Mouse (Mus musculus) cerebellum, postnatal 25 days (tissue): ENCODE data around the gene Ppil6.

ENCODE experiments used
- DNase-seq, 2 experiments: peaks; one replicate each; pipeline ENCODE4 v3.0.0; 2021; ENCODE audit warnings: mixed read lengths in 2 of 2

Gene Ppil6

GRCm38 (mm10) chr10:41479961-41480360, 10.3 kb upstream of the Ppil6 start:
- DNase-seq = no peak

GRCm38 (mm10) chr10:41480938-41481880, 9.0 kb upstream of the Ppil6 start:
- DNase-seq = peak in 1 of 2 experiments; percentile 21

DNA sequence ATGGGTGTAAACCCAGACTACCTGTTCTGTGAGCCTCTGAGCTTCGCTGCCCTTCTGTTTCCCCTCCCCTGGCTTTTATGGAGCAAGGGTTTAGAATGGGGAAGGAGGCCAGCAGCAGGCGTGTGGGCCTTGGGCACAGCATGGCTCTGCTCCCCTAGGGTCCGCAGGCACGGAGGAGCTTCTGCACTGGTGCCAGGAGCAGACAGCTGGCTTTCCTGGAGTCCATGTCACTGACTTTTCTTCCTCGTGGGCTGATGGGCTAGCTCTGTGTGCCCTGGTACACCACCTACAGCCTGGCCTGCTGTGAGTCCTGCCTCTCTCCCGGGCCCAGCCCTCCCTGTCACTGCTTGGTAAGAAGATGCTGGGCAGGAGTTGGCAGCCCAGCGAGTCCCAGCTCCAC, 7.8 kb upstream of the Ppil6 start:
- peak in 1 of 2 experiments; percentile 49 for DNase-seq

DNA sequence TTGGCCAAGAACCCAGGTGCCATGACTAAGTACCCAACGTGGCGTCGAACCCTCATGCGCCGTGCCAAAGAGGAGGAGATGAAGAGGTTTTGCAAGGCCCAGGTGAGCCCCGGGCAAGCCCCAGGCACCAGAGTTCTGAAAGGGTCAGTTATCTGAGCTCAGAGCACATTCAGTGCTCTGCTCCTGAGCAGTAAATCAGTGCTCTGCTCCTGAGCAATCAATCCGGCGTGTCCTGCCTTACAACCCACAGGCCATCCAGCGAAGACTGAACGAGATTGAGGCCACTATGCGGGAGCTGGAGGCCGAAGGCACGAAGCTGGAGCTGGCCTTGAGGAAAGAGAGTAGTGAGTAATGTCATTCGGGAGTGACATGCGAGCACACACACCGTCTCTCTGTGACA, 4.5 kb upstream of the Ppil6 start:
- DNase-seq = no peak

DNA sequence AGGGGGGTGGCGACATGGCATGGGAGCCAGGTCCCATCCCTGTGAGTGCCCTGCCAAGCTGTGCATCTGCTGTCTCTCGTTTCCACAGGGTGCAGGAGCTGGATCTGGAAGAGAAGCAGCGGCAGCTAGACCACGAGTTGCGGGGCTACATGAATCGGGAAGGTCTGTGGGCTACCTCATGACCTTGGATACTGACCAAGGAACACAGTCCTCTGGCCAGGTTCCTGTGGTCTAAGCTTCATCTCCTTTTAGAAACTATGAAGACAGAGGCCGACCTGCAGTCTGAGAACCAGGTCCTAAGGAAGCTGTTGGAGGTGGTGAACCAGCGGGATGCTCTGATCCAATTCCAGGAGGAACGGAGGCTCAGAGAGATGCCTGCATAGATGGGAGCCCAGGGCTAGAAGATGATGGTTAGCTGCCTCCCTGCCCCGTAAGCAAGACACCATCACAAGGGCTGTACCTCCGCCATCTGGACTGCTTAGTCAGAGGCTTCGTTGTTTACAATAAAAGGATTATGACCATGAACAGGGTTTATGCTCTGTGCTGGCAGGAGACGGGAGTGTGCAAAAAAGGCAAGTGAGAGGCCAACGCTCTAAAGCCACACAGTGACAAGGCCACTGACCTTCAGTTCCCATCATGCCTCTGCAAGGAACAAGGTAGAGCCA, 3.6 kb upstream of the Ppil6 start:
- DNase-seq = peak in 1 of 2 experiments; percentile 24

GRCm38 (mm10) chr10:41488877-41489276, 1.4 kb upstream of the Ppil6 start:
- DNase-seq = no peak

GRCm38 (mm10) chr10:41489294-41489693, 945 bp upstream of the Ppil6 start:
- no peak for DNase-seq

GRCm38 (mm10) chr10:41490518-41490873, 257 bp downstream of the Ppil6 start:
- DNase-seq = no peak

- DNase-seq = peak in 1 of 2 experiments; percentile 12
These were observed 872 bp downstream of the Ppil6 start for GRCm38 (mm10) chr10:41491111-41491510.

DNA sequence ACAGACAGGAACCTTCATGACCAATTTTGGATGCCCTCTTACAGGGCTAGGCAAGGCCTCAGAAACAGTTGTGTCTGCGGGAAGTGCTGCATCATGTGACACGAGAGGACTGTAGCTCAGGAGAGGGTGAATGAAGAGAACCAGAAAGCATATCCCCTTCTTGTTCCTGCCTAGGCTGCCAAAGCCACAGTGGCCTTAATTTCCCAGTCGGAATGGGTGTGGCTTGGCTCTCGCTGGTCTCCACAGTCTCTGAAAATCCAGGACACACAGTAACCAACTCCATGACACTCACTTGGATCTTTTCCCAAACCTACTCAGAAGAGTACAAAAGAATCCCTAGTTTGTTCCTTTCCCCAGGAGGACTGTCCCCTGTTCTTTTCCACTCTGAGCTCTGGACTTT, 10.7 kb downstream of the Ppil6 start:
- peak in 1 of 2 experiments; percentile 22 for DNase-seq

GRCm38 (mm10) chr10:41504996-41505395, 14.8 kb downstream of the Ppil6 start:
- peak in 1 of 2 experiments; percentile 10 for DNase-seq

DNA sequence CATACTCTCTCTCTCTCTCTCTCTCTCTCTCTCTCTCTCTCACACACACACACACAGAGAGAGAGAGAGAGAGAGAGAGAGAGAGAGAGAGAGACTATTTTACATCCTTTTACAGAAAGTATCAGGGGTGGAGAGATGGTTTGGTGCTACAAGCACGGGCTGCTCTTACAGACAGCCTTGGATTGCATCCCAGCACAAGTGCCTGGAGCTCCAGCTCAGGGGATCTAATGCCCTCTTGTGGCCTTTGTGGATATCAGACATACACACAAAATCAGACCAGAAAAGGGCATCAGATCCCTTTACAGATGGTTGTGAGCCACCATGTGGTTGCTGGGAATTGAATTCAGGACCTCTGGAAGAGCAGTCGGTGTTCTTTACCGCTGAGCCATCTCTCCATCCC, 15.2 kb downstream of the Ppil6 start:
- DNase-seq = peak; percentile 66 to 83

- DNase-seq = peak in 1 of 2 experiments; percentile 48
These were observed 18.9 kb downstream of the Ppil6 start for GRCm38 (mm10) chr10:41509160-41509559.

DNA sequence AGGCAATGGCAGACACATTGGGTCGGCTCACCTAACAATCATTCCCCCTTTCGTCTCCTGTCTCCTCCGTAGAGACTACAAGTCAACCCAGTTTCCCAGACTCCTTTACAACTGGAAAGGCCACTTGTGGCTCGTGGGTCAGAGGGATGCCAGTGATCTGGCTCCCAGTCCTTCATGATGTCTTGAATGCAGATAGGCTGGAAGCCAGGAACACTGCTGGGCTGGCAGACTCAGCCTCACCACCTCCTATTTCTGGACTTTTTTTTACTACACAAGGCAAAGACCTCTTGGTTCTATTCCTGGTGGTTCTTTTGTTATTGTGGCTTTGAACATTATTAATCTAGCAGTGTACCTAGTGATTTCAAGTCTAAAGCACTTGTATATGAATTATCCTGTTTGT, 24.1 kb downstream of the Ppil6 start:
- DNase-seq = no peak

GRCm38 (mm10) chr10:41514921-41515320, 24.7 kb downstream of the Ppil6 start:
- no peak for DNase-seq

DNA sequence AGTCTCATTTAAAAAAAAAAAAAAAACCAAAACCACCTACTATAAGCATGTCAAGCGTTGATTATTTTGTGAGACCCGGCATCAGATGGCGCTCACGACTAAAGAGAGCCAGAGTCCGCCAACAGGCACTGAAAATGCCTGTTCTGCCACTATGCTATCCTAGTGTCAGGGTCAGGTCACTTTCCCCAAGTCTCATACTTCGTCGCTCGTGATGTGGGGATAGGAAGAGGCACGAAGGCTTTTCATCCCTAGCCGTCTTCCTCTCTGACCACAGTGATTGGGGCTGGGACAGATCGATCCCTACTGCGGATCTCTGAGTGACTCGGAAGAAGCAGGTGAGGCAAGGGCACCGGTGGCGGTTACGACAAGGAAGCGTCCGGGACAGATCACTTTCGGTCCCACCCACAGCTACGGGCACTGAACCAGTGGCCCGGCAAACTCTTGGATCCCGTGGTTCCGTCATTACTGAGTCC, 28.3 kb downstream of the Ppil6 start:
- DNase-seq = peak in 1 of 2 experiments; percentile 82

- DNase-seq = peak; percentile 95 to 96
These were observed 28.9 kb downstream of the Ppil6 start, which contains the start of gene Cd164 for GRCm38 (mm10) chr10:41518981-41519618. TSS of gene Cd164 (plus strand) at chr10:41519414.

DNA sequence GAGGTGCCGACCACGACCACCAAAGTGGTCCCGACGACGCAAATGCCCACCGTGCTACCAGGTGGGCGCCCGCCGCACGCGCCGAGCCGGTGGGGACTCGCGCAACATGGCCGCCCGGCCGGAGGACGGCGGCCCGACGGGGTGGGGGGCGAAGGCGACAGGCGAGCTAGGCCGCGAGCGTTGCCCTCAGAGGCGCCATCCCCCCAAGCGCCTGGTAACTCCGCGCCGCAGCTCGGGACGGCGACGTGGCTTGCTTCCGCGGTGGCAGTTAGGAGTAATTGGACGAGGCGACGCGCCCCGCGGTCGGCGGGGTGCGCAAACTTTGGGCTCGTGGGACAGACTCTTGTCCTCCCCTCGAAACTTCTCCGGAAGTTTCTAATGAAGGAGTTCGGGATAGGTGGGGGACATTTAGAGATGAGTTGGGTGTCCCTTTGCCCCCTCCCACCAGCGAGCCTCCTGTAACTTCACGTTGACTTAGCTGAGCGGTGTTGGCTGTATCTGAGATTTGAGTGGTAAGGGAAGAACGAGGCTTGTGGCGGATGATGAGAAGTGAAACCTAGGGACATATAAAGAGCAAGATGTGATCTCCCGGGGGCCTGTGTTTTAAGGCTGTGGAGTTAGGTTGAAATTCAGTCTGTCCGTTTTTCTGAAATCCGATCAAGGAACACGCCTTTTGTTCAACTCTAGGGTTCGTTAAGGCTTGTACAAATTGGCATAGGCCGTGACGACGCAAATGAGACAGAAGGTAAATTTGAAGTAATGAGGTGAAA, 29.6 kb downstream of the Ppil6 start:
- peak; percentile 66 to 71 for DNase-seq

DNA sequence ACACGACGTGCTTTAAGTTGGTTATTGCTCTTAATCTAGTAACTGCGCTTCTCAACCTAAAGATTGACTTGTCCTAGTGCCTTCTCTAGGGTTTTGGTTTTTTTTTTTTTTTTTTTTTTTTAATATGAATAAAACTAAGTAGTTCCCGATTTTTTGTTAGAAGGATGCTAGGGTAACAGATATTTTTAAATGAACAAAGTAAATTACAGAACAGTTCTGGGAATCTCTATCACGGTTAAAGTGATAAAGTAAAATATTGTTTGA, 30.1 kb downstream of the Ppil6 start:
- no peak for DNase-seq

- no peak for DNase-seq
These were observed 33.1 kb downstream of the Ppil6 start for GRCm38 (mm10) chr10:41523386-41523785.

DNA sequence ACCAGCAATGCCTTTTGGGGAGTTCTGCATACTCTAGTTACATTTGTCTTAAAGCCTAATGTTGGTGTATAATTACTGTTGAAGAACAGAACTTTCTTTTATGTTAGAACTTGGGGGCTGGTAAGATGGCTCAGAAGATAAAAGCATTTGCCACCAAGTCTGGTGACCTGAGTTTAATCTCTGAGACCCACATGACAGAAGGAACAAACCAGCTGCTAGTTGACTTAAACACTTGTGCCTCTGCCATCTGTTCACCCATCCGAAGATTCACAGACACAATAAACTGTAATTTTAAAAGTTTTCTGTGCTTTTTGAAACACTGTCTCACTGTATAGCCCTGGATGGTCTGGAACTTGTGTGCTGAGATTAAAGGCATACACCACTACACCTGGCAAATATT, 35.5 kb downstream of the Ppil6 start:
- DNase-seq = no peak

GRCm38 (mm10) chr10:41529972-41530371, 39.7 kb downstream of the Ppil6 start:
- no peak for DNase-seq

GRCm38 (mm10) chr10:41535991-41536390, 45.8 kb downstream of the Ppil6 start:
- no peak for DNase-seq
